8 mouse cellular contexts compared by ENCODE assay signal in genomic region chr10:83019497-83020270, GRCm38 (mm10). TPM values are rescaled to one million over a fixed set of nuclear protein-coding genes. Genes with fewer than 3 reads are reported as not detected.
DNase-seq lines count a peak whose midpoint lies in the region; ATAC-seq lines count a peak whose summit lies in the region.

No protein-coding gene starts in this region.

- no peak overlapping the region for H3K4me2 ChIP-seq in kidney, embryonic 15.5 days
- H3K4me2 ChIP-seq in liver, embryonic 16.5 days (ENCODE audit: low read depth, low read length): peak overlapping the region; percentile 63

- WGBS in kidney, embryonic 15.5 days: 44% methylated on average over 19 of the region's 19 CpGs
- WGBS in forebrain, embryonic 10.5 days: 29% methylated on average over 19 of the region's 19 CpGs
- WGBS in liver, embryonic 16.5 days (ENCODE audit: insufficient replicate concordance): 33% methylated on average over 19 of the region's 19 CpGs

- no peak overlapping the region for H3K27ac ChIP-seq in kidney, embryonic 15.5 days
- peak overlapping the region; percentile 82 for H3K27ac ChIP-seq in forebrain, embryonic 10.5 days
- peak overlapping the region; percentile 96 for H3K27ac ChIP-seq in liver, embryonic 16.5 days (ENCODE audit: low read length)

- no peaks in the 10 kb centered on the region for H3K27me3 ChIP-seq in kidney, embryonic 15.5 days
- H3K27me3 ChIP-seq in forebrain, embryonic 10.5 days (ENCODE audit: poor library complexity, severe bottlenecking): peaks cover 12% of the 10 kb centered on the region; the same call in 1 of the 2 replicates
- no peaks in the 10 kb centered on the region for H3K27me3 ChIP-seq in liver, embryonic 16.5 days (ENCODE audit: control insufficient read depth, insufficient read depth, low read depth, low read length)

- H3K9me3 ChIP-seq in kidney, embryonic 15.5 days (replicated peaks): no peaks in the 10 kb centered on the region
- no peaks in the 10 kb centered on the region for H3K9me3 ChIP-seq in forebrain, embryonic 10.5 days
- H3K9me3 ChIP-seq in liver, embryonic 16.5 days (replicated peaks; ENCODE audit: control insufficient read depth, low read length): no peaks in the 10 kb centered on the region

- H3K9ac ChIP-seq in kidney, embryonic 15.5 days: no peak overlapping the region
- peak overlapping the region; percentile 61 for H3K9ac ChIP-seq in liver, embryonic 16.5 days (ENCODE audit: low read depth, low read length)

- no peak for DNase-seq in kidney, adult 9 months
- DNase-seq in forebrain, embryonic 10.5 days (ENCODE audit: extremely low spot score, low spot score): peak; percentile 66
- peak; percentile 54 to 72 for DNase-seq in spleen, postnatal 10 days (ENCODE audit: low spot score in 2 of 2)
- DNase-seq in adrenal gland, adult (ENCODE audit: inconsistent age in 2 of 2, low spot score in 1 of 2): no peak
- DNase-seq in gastrocnemius, postnatal 25 days: no peak
- no peak for DNase-seq in thymus, adult 18-20 months

- H3K36me3 ChIP-seq in kidney, embryonic 15.5 days: no peaks in the 10 kb centered on the region
- H3K36me3 ChIP-seq in forebrain, embryonic 10.5 days (replicated peaks): no peaks in the 10 kb centered on the region
- H3K36me3 ChIP-seq in liver, embryonic 16.5 days (ENCODE audit: control insufficient read depth, insufficient read depth): no peaks in the 10 kb centered on the region

- H3K4me1 ChIP-seq in kidney, embryonic 15.5 days: peaks cover 39% of the 10 kb centered on the region
- H3K4me1 ChIP-seq in forebrain, embryonic 10.5 days: peaks cover 41% of the 10 kb centered on the region
- peaks cover 61% of the 10 kb centered on the region for H3K4me1 ChIP-seq in liver, embryonic 16.5 days (ENCODE audit: control insufficient read depth, low read depth, low read length)

- H3K4me3 ChIP-seq in kidney, embryonic 15.5 days (replicated peaks): no peak overlapping the region
- H3K4me3 ChIP-seq in forebrain, embryonic 10.5 days: peak overlapping the region; percentile 2; the same call in 1 of the 2 replicates
- peak overlapping the region; percentile 21 for H3K4me3 ChIP-seq in liver, embryonic 16.5 days (ENCODE audit: low read depth, low read length)

- peak; percentile 82 for ATAC-seq in kidney, embryonic 15.5 days (replicated peaks; ENCODE audit: low FRiP score)
- ATAC-seq in liver, embryonic 16.5 days (ENCODE audit: low read depth): peak; percentile 94

RNA-seq across cellular contexts. Expression of gene Chst11, which starts 34.4 kb away (rescaled TPM):
- 3.8 and 4.7 TPM in 2 replicates for polyA plus RNA-seq in kidney, embryonic 15.5 days (2015; fragmentation: Nextera tagmentation; extraction: Ambion mirVana)
- polyA plus RNA-seq in forebrain, embryonic 10.5 days (2016; fragmentation: Nextera tagmentation; extraction: Ambion mirVana): 0.99 and 1.1 TPM in 2 replicates
- polyA plus RNA-seq in liver, embryonic 16.5 days (2015; fragmentation: Nextera tagmentation; extraction: Ambion mirVana): 0.93 and 1.0 TPM in 2 replicates
- total RNA-seq in gastrocnemius, postnatal 25 days (2021): under 1 TPM; 0.94 to 1.00 TPM

Comparison
In these comparisons a context has a peak if more than half of its experiments do, and no peak if none do; other contexts are left out.
1. DNase-seq: peak in forebrain, embryonic 10.5 days (single experiment) and spleen, postnatal 10 days (2 of 2); none in kidney, adult 9 months (single experiment), adrenal gland, adult (0 of 2), gastrocnemius, postnatal 25 days (single experiment) and thymus, adult 18-20 months (0 of 2).